Mouse (Mus musculus) lung, postnatal 0 days (tissue): Measurements from ENCODE around the gene E130311K13Rik.

Source experiments
- CTCF ChIP-seq: IDR thresholded peaks from 2 replicates; pipeline ENCODE4 v1.5.1; 2016; ENCODE audit warnings: antibody characterized with exemption, mild to moderate bottlenecking
- EP300 ChIP-seq: IDR thresholded peaks from 2 replicates; pipeline ENCODE4 v1.6.1; 2016; ENCODE audit warnings: antibody characterized with exemption, mild to moderate bottlenecking, control low read depth

DNA sequence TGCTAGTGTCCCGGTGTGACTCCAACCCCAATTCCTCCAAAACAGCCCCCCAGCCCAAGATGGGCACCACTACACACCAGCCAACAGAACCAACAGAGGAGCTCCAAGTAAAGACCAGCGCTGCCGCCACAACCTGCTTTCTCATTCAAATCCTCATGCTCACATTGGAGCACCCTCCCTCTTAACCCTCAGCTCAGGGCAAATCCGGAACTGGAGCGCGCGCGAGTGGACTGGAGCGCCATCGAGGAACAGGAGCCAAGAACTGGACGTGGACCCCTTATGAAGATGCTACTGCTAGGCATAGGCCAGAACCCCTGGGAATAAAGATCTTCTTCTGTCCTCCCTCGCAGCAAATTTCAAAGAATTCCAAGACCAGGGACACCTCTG lies 30.0 kb downstream of the E130311K13Rik start, which contains the start of gene Plch1:
- TF ChIP-seq CTCF: no peak
- TF ChIP-seq EP300: no peak
